Mouse (Mus musculus) heart, adult 2 months (tissue): ENCODE measurements at regions not wholly inside any gene's neighbourhood (a gene's known extent, or its start where the extent isn't known, plus 50 kb on each side); places are given as distances from the start of the nearest gene placed in this dataset.

Source experiments
- DNase-seq, 2 experiments: peaks; one replicate each; pipeline ENCODE4 v3.0.0; 2021
- H3K27ac ChIP-seq: fragments of 200-600 bp; 2 replicates; pipeline ENCODE4 v1.8.1; 2022
- H3K27me3 ChIP-seq: fragments of 200-500 bp; 2 replicates; pipeline ENCODE4 v1.6.1; 2012; ENCODE audit warnings: mild to moderate bottlenecking, low read length, inconsistent platforms, mixed read lengths; ENCODE audit not compliant: control insufficient read depth, insufficient read depth
- H3K36me3 ChIP-seq: fragments of 200-500 bp; 2 replicates; pipeline ENCODE4 v1.6.1; 2012; ENCODE audit warnings: low read length, inconsistent platforms; ENCODE audit not compliant: control insufficient read depth, insufficient read depth
- H3K4me1 ChIP-seq: fragments of 200-500 bp; 2 replicates; pipeline ENCODE4 v1.6.1; 2011; ENCODE audit warnings: low read length; ENCODE audit not compliant: control insufficient read depth, insufficient read depth
- H3K4me3 ChIP-seq: fragments of 200-600 bp; 2 replicates; pipeline ENCODE4 v1.8.1; 2022
- H3K79me2 ChIP-seq: fragments of 200-500 bp; replicated peaks from 2 replicates; pipeline ENCODE4 v1.6.1; 2012; ENCODE audit warnings: mild to moderate bottlenecking, inconsistent platforms, low read length, moderate library complexity, mixed read lengths; ENCODE audit not compliant: control insufficient read depth, insufficient read depth
- H3K9ac ChIP-seq: fragments of 200-500 bp; 2 replicates; pipeline ENCODE4 v1.6.1; 2012; ENCODE audit warnings: low read depth, mild to moderate bottlenecking, control low read depth, inconsistent platforms, low read length, mixed read lengths
- CTCF ChIP-seq: fragments of 200-600 bp; IDR thresholded peaks from 2 replicates; pipeline ENCODE4 v1.8.1; 2022; ENCODE audit warnings: antibody characterized with exemption, mild to moderate bottlenecking, moderate library complexity
- EP300 ChIP-seq: fragments of 200-500 bp; IDR thresholded peaks from 2 replicates; pipeline ENCODE4 v1.6.1; 2011; ENCODE audit warnings: low read depth, low read length, control low read depth; ENCODE audit not compliant: insufficient read depth
- POLR2A ChIP-seq: fragments of 200-500 bp; IDR thresholded peaks from 2 replicates; pipeline ENCODE4 v1.6.1; 2011; ENCODE audit warnings: mild to moderate bottlenecking, low read depth, low read length, control low read depth; ENCODE audit not compliant: insufficient read depth
- WGBS: fragments of 180-500 bp; shearing (Covaris S2); methylation state at CpG from one replicate; pipeline ENCODE4 v1.1.7; 2018; 5-methylcytosine and 5-hydroxymethylcytosine counted together
- intact Hi-C: fragments of 180-260 bp; cut with DNase I; formaldehyde crosslinking; loops from one replicate; pipeline ENCODE4 v1.15.1; 2025

GRCm38 (mm10) chr7:37825766-37826165, 52.3 kb upstream of the Zfp536 start:
- Histone ChIP-seq H3K36me3 (no peaks in the 10 kb centered on the region), H3K27ac (no peak overlapping the region)
- 73% methylated on average over 5 of the region's 5 CpGs for WGBS

More at GRCm38 (mm10) chr7:37825766-37826165, 52.3 kb upstream of the Zfp536 start:
- no peaks in the 10 kb centered on the region for H3K27me3 ChIP-seq
- TF ChIP-seq POLR2A, result no peak
- TF ChIP-seq CTCF, result no peak
- no peak for TF ChIP-seq EP300
- no peak for DNase-seq
- H3K4me1 ChIP-seq, result no peaks in the 10 kb centered on the region
- no peak overlapping the region for H3K9ac ChIP-seq
- intact Hi-C loops, result no loop called here
- H3K4me3 ChIP-seq, result no peak overlapping the region
- no peaks in the 10 kb centered on the region for H3K79me2 ChIP-seq
